Mouse (Mus musculus): ENCODE data around the gene Prpf31.

The Prpf31 gene

GRCm38 (mm10) chr7:3685400-3686187 is 55.8 kb downstream of the Prpf31 start:
- DNase-seq (ENCODE audit: low spot score) = no peak

GRCm38 (mm10) chr7:3691919-3692318 is 62.1 kb downstream of the Prpf31 start:
- DNase-seq (ENCODE audit: low spot score) = no peak
